Mouse (Mus musculus) liver, embryonic 14.5 days (tissue): ENCODE measurements at regions not wholly inside any gene's neighbourhood (a gene's known extent, or its start where the extent isn't known, plus 50 kb on each side); places are given as distances from the start of the nearest gene placed in this dataset.

ENCODE experiments used
- CTCF ChIP-seq: IDR thresholded peaks from 2 replicates; pipeline ENCODE4 v1.5.1; 2016; ENCODE audit warnings: antibody characterized with exemption, low read depth, control low read depth
- EP300 ChIP-seq: IDR thresholded peaks from 2 replicates; pipeline ENCODE4 v1.6.1; 2016; ENCODE audit warnings: antibody characterized with exemption, low read depth

DNA sequence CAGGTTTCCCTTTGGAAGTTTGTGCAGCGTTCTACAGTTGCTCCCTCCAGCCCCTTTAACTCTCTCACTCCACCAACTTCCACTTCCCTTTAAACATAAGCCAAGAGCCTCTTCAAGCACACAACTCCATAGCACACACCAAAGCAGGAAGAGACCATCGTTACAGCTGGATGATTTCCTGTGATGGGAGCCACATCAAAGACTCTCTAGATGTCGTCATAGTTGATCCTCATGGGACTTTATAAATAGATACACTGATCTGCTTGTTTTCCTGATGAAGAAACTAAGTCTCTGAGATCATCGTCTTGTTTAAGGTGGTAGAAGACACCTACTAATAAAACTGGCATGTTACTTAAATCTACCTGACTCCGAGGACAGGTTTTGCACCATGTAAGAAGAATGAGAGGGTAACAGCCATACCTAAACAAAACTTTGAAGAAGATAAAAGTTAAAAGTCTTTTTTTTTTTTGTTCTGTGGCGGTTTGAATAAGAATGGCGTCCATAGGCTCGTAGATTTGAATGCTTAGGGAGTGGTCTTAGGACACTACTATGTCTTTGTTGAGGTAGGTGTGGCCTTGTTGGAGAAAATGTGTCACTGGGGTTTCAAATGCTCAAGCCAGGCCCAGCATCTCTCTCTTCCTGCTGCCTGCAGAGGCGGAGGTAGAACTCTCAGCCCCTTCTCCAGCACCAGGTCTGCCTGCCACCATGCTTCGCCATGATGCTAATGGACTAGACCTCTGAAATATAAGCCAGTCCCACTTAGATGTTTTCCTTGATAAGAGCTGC, 97.8 kb upstream of the Cnot2 start:
- TF ChIP-seq CTCF (no peak), EP300 (no peak)
